Mouse (Mus musculus) megakaryocyte, embryonic 14.5 days (primary cell): Measurements from ENCODE around the gene Elovl6.

Experiments
- FLI1 ChIP-seq: IDR thresholded peaks from 2 replicates; pipeline ENCODE4 v1.6.1; 2012; ENCODE audit warnings: low read length, inconsistent platforms, mixed read lengths
- GATA1 ChIP-seq: IDR thresholded peaks from 3 replicates; pipeline ENCODE4 v1.6.1; 2012; ENCODE audit warnings: mixed read lengths, low read length, inconsistent platforms, borderline replicate concordance

DNA sequence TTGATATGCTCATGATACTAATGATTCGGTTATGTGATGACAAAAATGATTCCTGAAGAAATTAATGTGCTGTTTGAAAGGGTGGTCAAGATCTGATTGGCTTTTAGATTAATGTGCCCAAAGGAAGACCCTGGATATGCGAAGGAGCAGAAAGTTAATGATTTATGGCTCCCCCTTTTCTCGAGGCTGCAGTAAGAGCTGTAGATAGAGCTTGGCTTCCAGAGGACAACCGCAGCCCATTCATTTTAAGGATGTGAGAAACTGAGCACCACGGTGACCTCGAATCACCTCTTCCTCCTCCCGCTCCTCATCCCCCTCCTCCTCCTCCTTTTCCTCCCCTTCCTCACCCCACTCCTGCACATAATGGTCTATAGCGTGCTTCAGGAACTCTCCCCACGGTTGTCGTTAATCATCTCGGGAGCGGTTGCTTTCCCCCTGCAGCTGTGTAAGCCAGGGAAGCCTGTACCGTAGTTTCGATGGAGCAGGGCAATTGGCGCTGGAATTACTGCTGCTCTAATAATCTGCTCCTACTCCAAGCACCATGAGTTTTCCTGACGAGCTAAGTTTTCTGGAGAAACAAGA is 87.1 kb downstream of the Elovl6 start:
- TF ChIP-seq FLI1 = no peak
- TF ChIP-seq GATA1 = no peak
